Mouse (Mus musculus) stomach, postnatal 0 days (tissue): ENCODE results near the gene Ufc1.

ENCODE experiments used
- CTCF ChIP-seq: IDR thresholded peaks from 2 replicates; pipeline ENCODE4 v1.5.1; 2016; ENCODE audit warnings: antibody characterized with exemption, low read depth, mild to moderate bottlenecking, moderate library complexity
- EP300 ChIP-seq: optimal IDR thresholded peaks from 2 replicates; pipeline ENCODE3; 2016; ENCODE audit warnings: antibody characterized with exemption

DNA sequence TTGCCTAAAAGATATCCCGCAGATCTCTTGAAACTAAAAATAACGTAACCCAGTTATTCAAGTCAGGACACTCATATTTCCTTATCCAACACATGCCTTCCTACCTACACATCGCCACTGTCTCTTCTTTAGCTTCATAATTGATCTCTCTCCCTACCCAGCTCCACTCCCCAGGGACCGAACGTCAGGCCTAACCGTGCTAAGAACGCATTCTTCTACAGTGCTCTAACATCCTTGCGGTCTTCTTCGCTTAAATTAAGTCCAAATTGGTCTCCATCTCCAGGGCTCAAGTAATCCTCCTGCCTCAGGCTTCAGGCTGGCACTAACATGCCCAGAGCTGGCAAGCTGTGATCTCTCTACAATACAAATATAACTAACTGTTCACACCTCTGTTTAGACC is 33.4 kb upstream of the Ufc1 start:
- no peak for TF ChIP-seq EP300
- TF ChIP-seq CTCF, result no peak
